Mouse (Mus musculus): ENCODE measurements at regions not wholly inside any gene's neighbourhood (a gene's known extent, or its start where the extent isn't known, plus 50 kb on each side); places are given as distances from the start of the nearest gene placed in this dataset.

- H3K27ac ChIP-seq (ENCODE audit: low read length), result no peak overlapping the region
- WGBS, result 34% methylated on average over 19 of the region's 19 CpGs
- TF ChIP-seq CTCF (IDR thresholded peaks at IDR 0.05), result no peak
- TF ChIP-seq EP300 (IDR thresholded peaks at IDR 0.05), result no peak
- H3K9ac ChIP-seq (replicated peaks; ENCODE audit: low read depth), result no peak overlapping the region
- H3K4me2 ChIP-seq (replicated peaks; ENCODE audit: low read depth, low read length), result no peak overlapping the region
- H3K27me3 ChIP-seq (replicated peaks; ENCODE audit: insufficient read depth, low read length), result no peaks in the 10 kb centered on the region
- no peaks in the 10 kb centered on the region for H3K9me3 ChIP-seq (ENCODE audit: low read length)
- DNase-seq (ENCODE audit: low spot score) (no peak), ATAC-seq (no peak)
- no peak overlapping the region for H3K4me3 ChIP-seq (ENCODE audit: low read depth, low read length)
- H3K36me3 ChIP-seq (ENCODE audit: insufficient read depth, low read length), result no peaks in the 10 kb centered on the region
- no peaks in the 10 kb centered on the region for H3K4me1 ChIP-seq (ENCODE audit: insufficient read depth, low read depth, low read length)
Observed at GRCm38 (mm10) chr1:90543801-90544795, 58.7 kb upstream of the Cops8 start.

DNA sequence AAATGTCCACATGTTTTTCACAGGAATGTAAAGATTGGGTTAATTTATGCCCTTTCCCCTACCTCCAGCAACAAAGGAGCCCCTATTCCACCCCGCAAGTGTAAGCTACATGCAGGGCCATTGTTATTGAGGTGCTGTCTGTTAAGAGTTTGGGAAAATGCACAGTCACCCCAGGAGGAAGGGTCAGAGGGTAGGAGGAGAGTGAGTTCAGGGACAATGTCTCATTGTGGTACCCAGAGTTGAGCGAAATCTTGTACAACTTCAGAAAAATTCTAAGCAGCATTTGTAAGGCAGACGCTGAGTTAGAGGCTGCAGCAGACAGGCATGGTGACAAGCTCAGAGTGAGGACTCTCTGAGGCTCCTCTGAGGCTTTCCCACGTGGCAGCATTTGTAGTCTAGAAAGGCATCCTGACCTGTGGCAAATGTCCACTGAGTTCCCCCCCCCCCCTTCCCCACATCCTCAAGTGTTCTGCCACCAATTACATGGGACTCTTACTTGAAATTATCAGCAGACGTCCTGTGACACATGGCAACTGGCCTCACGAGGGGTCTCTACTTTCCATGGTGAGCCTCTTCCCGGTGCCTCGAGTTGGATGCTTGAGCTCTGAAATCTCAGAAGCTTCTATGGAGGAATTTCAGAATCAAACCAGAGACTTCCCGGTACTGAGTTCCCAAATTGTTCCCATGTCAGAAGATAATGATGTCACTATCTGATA is 57.8 kb upstream of the Cops8 start:
- H3K4me2 ChIP-seq (replicated peaks; ENCODE audit: low read depth, low read length), result no peak overlapping the region
- WGBS, result 48% methylated on average over 9 of the region's 9 CpGs
- H3K9ac ChIP-seq (replicated peaks; ENCODE audit: low read depth), result no peak overlapping the region
- H3K27me3 ChIP-seq (replicated peaks; ENCODE audit: insufficient read depth, low read length), result no peaks in the 10 kb centered on the region
- no peak overlapping the region for H3K4me3 ChIP-seq (ENCODE audit: low read depth, low read length)
- TF ChIP-seq CTCF (IDR thresholded peaks at IDR 0.05) (no peak), EP300 (IDR thresholded peaks at IDR 0.05) (no peak)
- no peak for DNase-seq (ENCODE audit: low spot score)
- no peak overlapping the region for H3K27ac ChIP-seq (ENCODE audit: low read length)
- no peaks in the 10 kb centered on the region for H3K9me3 ChIP-seq (ENCODE audit: low read length)
- H3K4me1 ChIP-seq (ENCODE audit: insufficient read depth, low read depth, low read length), result no peaks in the 10 kb centered on the region
- no peaks in the 10 kb centered on the region for H3K36me3 ChIP-seq (ENCODE audit: insufficient read depth, low read length)
- no peak for ATAC-seq

DNA sequence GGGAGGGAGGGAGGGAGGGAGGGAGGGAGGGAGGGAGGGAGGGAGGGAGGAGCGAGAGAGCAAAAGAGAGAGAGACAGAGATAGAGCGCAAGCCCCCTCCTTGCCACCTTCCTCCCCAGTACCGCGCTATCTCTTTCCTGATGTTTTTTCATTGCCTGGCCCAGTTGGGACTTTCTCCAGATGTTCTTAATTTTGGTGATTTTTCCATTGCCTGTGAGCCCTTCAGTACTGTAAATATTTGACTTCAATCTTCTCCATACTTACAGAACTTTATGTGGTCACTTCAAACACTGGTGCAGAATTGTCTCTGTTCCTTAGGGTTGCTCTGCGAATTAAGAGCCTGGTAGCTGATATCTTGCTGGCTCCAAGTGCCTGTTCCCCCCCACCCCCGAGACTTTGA is 50.1 kb upstream of the Cops8 start:
- ATAC-seq (no peak), DNase-seq (ENCODE audit: low spot score) (no peak)

More for the DNA sequence above, 50.1 kb upstream of the Cops8 start:
- Histone ChIP-seq H3K9ac (replicated peaks; ENCODE audit: low read depth) (no peak overlapping the region), H3K4me1 (ENCODE audit: insufficient read depth, low read depth, low read length) (no peaks in the 10 kb centered on the region), H3K27me3 (replicated peaks; ENCODE audit: insufficient read depth, low read length) (no peaks in the 10 kb centered on the region), H3K9me3 (ENCODE audit: low read length) (no peaks in the 10 kb centered on the region), H3K27ac (ENCODE audit: low read length) (no peak overlapping the region), H3K36me3 (ENCODE audit: insufficient read depth, low read length) (no peaks in the 10 kb centered on the region), H3K4me3 (ENCODE audit: low read depth, low read length) (no peak overlapping the region), H3K4me2 (replicated peaks; ENCODE audit: low read depth, low read length) (no peak overlapping the region)
- 67% methylated on average over 6 of the region's 6 CpGs for WGBS
- TF ChIP-seq CTCF (IDR thresholded peaks at IDR 0.05) (no peak), EP300 (IDR thresholded peaks at IDR 0.05) (no peak)
